Mouse (Mus musculus) brain, adult 10 weeks (tissue): ENCODE data around the gene Tmem156. TPM values are rescaled to one million over a fixed set of nuclear protein-coding genes. Genes with fewer than 3 reads are reported as not detected.

Experiments used
- polyA plus RNA-seq: library from polyadenylated mRNA; stranded (reverse); fragments of 350-450 nt; fragmentation: Illumina TruSeq; extraction: RNeasy Lipid Tissue Mini Kit (QIAGEN cat#74804); gene quantifications from one replicate; pipeline ENCODE4 v1.2.3, GENCODE M21; 2015; ENCODE audit warnings: low read depth, low replicate concordance

The Tmem156 gene
- polyA plus RNA-seq, result 0.42 TPM

GRCm38 (mm10) chr5:65091921-65092320 lies at the start of gene Tmem156:
Gene Tmem156 (minus strand): TSS chr5:65092132.

GRCm38 (mm10) chr5:65106876-65107772 lies 15.2 kb upstream of the Tmem156 start, which contains the start of gene Klhl5:
Gene Klhl5 (plus strand): TSS chr5:65107539.

Other genes with a start within 250 kb of the Tmem156 start
- gene Tlr1, start 158.6 kb downstream of the Tmem156 start, polyA plus RNA-seq, result 0.33 TPM
- 0.39 TPM for gene Tlr6, start 132.0 kb downstream of the Tmem156 start, polyA plus RNA-seq
- gene Fam114a1, start 122.1 kb downstream of the Tmem156 start, polyA plus RNA-seq, result 6.5 TPM
- 41.3 TPM for gene Klhl5, start 15.4 kb upstream of the Tmem156 start, polyA plus RNA-seq
- 11.7 TPM for gene Wdr19, start 107.6 kb upstream of the Tmem156 start, polyA plus RNA-seq
- 20.7 TPM for gene Rfc1, start 243.5 kb upstream of the Tmem156 start, polyA plus RNA-seq